Mouse (Mus musculus): ENCODE data around the gene Map3k5. TPM values are rescaled to one million over a fixed set of nuclear protein-coding genes. Genes with fewer than 3 reads are reported as not detected.

The Map3k5 gene
- total and polyA plus RNA-seq, 3 experiments, result 0.35 to 0.97 TPM; not detected in 1

- Histone ChIP-seq H3K4me1 (ENCODE audit: control insufficient read depth in 1 of 2, insufficient read depth in 2 of 2, low read length in 2 of 2) (no peaks in the 10 kb centered on the region), H3K27me3 (ENCODE audit: control insufficient read depth in 1 of 2, insufficient read depth in 2 of 2, low read length in 2 of 2) (no peaks in the 10 kb centered on the region), H3K4me3 (ENCODE audit: control insufficient read depth in 1 of 2, insufficient read depth in 1 of 2, low read depth in 2 of 2, low read length in 2 of 2) (no peak overlapping the region), H3K27ac (ENCODE audit: control insufficient read depth, low read depth, low read length) (no peak overlapping the region), H3K36me3 (ENCODE audit: control insufficient read depth in 1 of 2, insufficient read depth in 2 of 2, low read length in 2 of 2) (no peaks in the 10 kb centered on the region), H3K9ac (ENCODE audit: control insufficient read depth, low read depth, low read length, poor library complexity, severe bottlenecking) (no peak overlapping the region), H3K9me3 (replicated peaks; ENCODE audit: insufficient read depth, low read length) (no peaks in the 10 kb centered on the region), H3K79me2 (ENCODE audit: control insufficient read depth, insufficient read depth, low read length, poor library complexity) (no peaks in the 10 kb centered on the region)
- TF ChIP-seq ETS1 (IDR thresholded peaks at IDR 0.05; ENCODE audit: low read depth, low read length) (no peak), E2F4 (IDR thresholded peaks at IDR 0.05; ENCODE audit: borderline replicate concordance, low read depth, low read length) (no peak), RCOR1 (IDR thresholded peaks at IDR 0.05; ENCODE audit: low read depth, low read length) (no peak), JUND (IDR thresholded peaks at IDR 0.05; ENCODE audit: low read depth, low read length) (no peak), RAD21 (IDR thresholded peaks at IDR 0.05; ENCODE audit: low read depth, low read length) (no peak), TBP (IDR thresholded peaks at IDR 0.05; ENCODE audit: low read depth, low read length) (no peak), CHD1 (IDR thresholded peaks at IDR 0.05; ENCODE audit: low read depth, low read length) (no peak), ZMIZ1 (IDR thresholded peaks at IDR 0.05; ENCODE audit: low read depth, low read length) (no peak), SIN3A (IDR thresholded peaks at IDR 0.05; ENCODE audit: low read length) (no peak), POLR2A (IDR thresholded peaks at IDR 0.05; ENCODE audit: control insufficient read depth in 1 of 2, insufficient read depth in 1 of 2, low read depth in 1 of 2, low read length in 2 of 2, poor library complexity in 1 of 2) (no peak)
- DNase-seq (ENCODE audit: low read depth, low spot score), result no peak
These were observed 239.5 kb downstream of the Map3k5 start for GRCm38 (mm10) chr10:20173733-20174132.

DNA sequence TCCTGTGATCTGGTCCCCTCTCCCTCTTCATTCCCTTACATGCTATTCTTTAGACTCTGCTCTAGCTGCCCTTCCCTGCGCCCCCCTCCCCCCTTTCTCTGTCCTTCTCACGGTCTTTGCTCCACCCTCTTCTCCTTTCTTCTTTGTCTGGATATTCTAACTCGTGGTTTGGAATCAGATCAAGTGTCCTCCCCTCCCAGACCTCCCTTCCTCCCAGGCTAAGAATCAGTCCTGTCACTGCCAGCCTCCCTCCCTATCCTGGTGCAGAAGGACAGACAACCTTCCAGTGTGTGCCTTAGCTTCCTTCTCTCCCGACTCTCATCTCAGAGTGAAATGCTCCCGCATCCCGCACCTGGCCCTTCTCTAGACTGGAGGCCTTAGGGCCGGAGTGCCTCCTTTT lies 241.8 kb downstream of the Map3k5 start:
- Histone ChIP-seq H3K9me3 (replicated peaks; ENCODE audit: insufficient read depth, low read length) (no peaks in the 10 kb centered on the region), H3K27ac (ENCODE audit: control insufficient read depth, low read depth, low read length) (no peak overlapping the region), H3K4me3 (ENCODE audit: control insufficient read depth in 1 of 2, insufficient read depth in 1 of 2, low read depth in 2 of 2, low read length in 2 of 2) (no peak overlapping the region), H3K9ac (ENCODE audit: control insufficient read depth, low read depth, low read length, poor library complexity, severe bottlenecking) (no peak overlapping the region), H3K27me3 (ENCODE audit: control insufficient read depth in 1 of 2, insufficient read depth in 2 of 2, low read length in 2 of 2) (no peaks in the 10 kb centered on the region), H3K4me1 (ENCODE audit: control insufficient read depth in 1 of 2, insufficient read depth in 2 of 2, low read length in 2 of 2) (peaks cover 0 to 5% of the 10 kb centered on the region in 2 experiments; a peak in 3 of 4 replicates), H3K36me3 (ENCODE audit: control insufficient read depth in 1 of 2, insufficient read depth in 2 of 2, low read length in 2 of 2) (peaks cover 0 to 2% of the 10 kb centered on the region in 2 experiments; a peak in 1 of 4 replicates), H3K79me2 (ENCODE audit: control insufficient read depth, insufficient read depth, low read length, poor library complexity) (no peaks in the 10 kb centered on the region)
- no peak for DNase-seq (ENCODE audit: low read depth, low spot score)
- TF ChIP-seq NRF1 (IDR thresholded peaks at IDR 0.05; ENCODE audit: insufficient read depth, low read depth, low read length, poor library complexity, severe bottlenecking), result no peak
- no peak for TF ChIP-seq CTCF (IDR thresholded peaks at IDR 0.05 in 2 of 3, conservative IDR thresholded peaks at IDR 0.05 in 1 of 3; ENCODE audit: control insufficient read depth in 1 of 3, insufficient read depth in 1 of 3, low read depth in 2 of 3, low read length in 3 of 3, poor library complexity in 1 of 3, severe bottlenecking in 1 of 3)
- TF ChIP-seq CHD2 (IDR thresholded peaks at IDR 0.05; ENCODE audit: low read length), result no peak
- no peak for TF ChIP-seq TBP (IDR thresholded peaks at IDR 0.05; ENCODE audit: low read depth, low read length)
- no peak for TF ChIP-seq KAT2A (conservative IDR thresholded peaks at IDR 0.05; ENCODE audit: low read depth, low read length)
- no peak for TF ChIP-seq GATA1 (IDR thresholded peaks at IDR 0.05; ENCODE audit: low read depth, low read length)
- TF ChIP-seq SMC3 (IDR thresholded peaks at IDR 0.05; ENCODE audit: low read depth, low read length), result no peak
- TF ChIP-seq POLR2AphosphoS5 (IDR thresholded peaks at IDR 0.05; ENCODE audit: borderline replicate concordance, low read depth, low read length), result no peak
